Comparison of ENCODE assay signal across 26 mouse cellular contexts in genomic region chr9:47652203-47652602, GRCm38 (mm10).
DNase-seq lines count a peak whose midpoint lies in the region; ATAC-seq and TF ChIP-seq lines count a peak whose summit lies in the region.
"Had no signal": no experiment of that assay in that cellular context is flagged by ENCODE, and none has a peak within 500 bp of the region (broad histone marks: within the 10 kb centered on the region; RNA-seq: fewer than 3 reads in every experiment).

No protein-coding gene starts in this region.

- no peak for DNase-seq in forebrain, embryonic 14.5 days (ENCODE audit: low spot score)
- DNase-seq in layer of hippocampus, adult 2 months (ENCODE audit: low spot score in 2 of 2): peak in 1 of 2 experiments; percentile 41
- no peak for DNase-seq in layer of hippocampus, adult 9-10 months (ENCODE audit: low spot score)
- no peak for DNase-seq in adrenal gland, postnatal 36 days
- DNase-seq: adrenal gland, adult 8-10 months; adrenal gland, postnatal 25 days; cerebellum, adult 11-12 months; cerebellum, adult 8-10 months; cerebellum, postnatal 10 days; cerebellum, postnatal 36 days; embryo, embryonic 11 days; gastrocnemius, postnatal 10 days; gastrocnemius, postnatal 36 days had no signal

- no peak overlapping the region for H3K4me2 ChIP-seq in forebrain, embryonic 15.5 days (replicated peaks)
- H3K4me2 ChIP-seq in forebrain, embryonic 14.5 days (ENCODE audit: low read length): no peak overlapping the region
- H3K4me2 ChIP-seq: embryonic facial prominence, embryonic 13.5 days; forebrain, embryonic 12.5 days; heart, embryonic 11.5 days; hindbrain, embryonic 13.5 days had no signal

- H3K4me1 ChIP-seq in forebrain, embryonic 15.5 days: peaks cover 35% of the 10 kb centered on the region
- peaks cover 4% of the 10 kb centered on the region; the same call in 1 of the 2 replicates for H3K4me1 ChIP-seq in forebrain, embryonic 14.5 days (ENCODE audit: control insufficient read depth, insufficient read depth, low read length)
- H3K4me1 ChIP-seq in bone marrow macrophage, adult 2 months (ENCODE audit: control insufficient read depth, insufficient read depth, low read length): peaks cover 53% of the 10 kb centered on the region
- H3K4me1 ChIP-seq in small intestine, adult 2 months (ENCODE audit: control insufficient read depth, insufficient read depth, insufficient read length, low read length): no peaks in the 10 kb centered on the region

- no peaks in the 10 kb centered on the region for H3K27me3 ChIP-seq in forebrain, embryonic 15.5 days
- no peaks in the 10 kb centered on the region for H3K27me3 ChIP-seq in forebrain, embryonic 14.5 days (replicated peaks; ENCODE audit: control insufficient read depth, insufficient read depth, low read length)
- H3K27me3 ChIP-seq in small intestine, adult 2 months (ENCODE audit: control insufficient read depth, insufficient read depth, low read length): no peaks in the 10 kb centered on the region
- H3K27me3 ChIP-seq: embryonic facial prominence, embryonic 13.5 days; forebrain, embryonic 12.5 days; hindbrain, embryonic 13.5 days had no signal

- no peaks in the 10 kb centered on the region for H3K36me3 ChIP-seq in forebrain, embryonic 15.5 days
- no peaks in the 10 kb centered on the region for H3K36me3 ChIP-seq in forebrain, embryonic 14.5 days (ENCODE audit: control insufficient read depth, insufficient read depth, low read length)
- no peaks in the 10 kb centered on the region for H3K36me3 ChIP-seq in small intestine, adult 2 months (ENCODE audit: control insufficient read depth, insufficient read depth, low read length)
- H3K36me3 ChIP-seq: embryonic facial prominence, embryonic 10.5 days; embryonic facial prominence, embryonic 13.5 days; forebrain, embryonic 12.5 days; hindbrain, embryonic 10.5 days; hindbrain, embryonic 13.5 days had no signal

- H3K9me3 ChIP-seq in forebrain, embryonic 15.5 days: no peaks in the 10 kb centered on the region
- H3K9me3 ChIP-seq in forebrain, embryonic 14.5 days (replicated peaks; ENCODE audit: control insufficient read depth, low read length): no peaks in the 10 kb centered on the region
- H3K9me3 ChIP-seq: embryonic facial prominence, embryonic 10.5 days; embryonic facial prominence, embryonic 13.5 days; forebrain, embryonic 12.5 days; hindbrain, embryonic 10.5 days; hindbrain, embryonic 13.5 days had no signal

- TF ChIP-seq CTCF in layer of hippocampus, adult 2 months (conservative IDR thresholded peaks at IDR 0.05): no peak
- no peak for TF ChIP-seq CTCF in bone marrow macrophage, adult 2 months (IDR thresholded peaks at IDR 0.05; ENCODE audit: low read depth, low read length)
- no peak for TF ChIP-seq CTCF in small intestine, adult 2 months (IDR thresholded peaks at IDR 0.05; ENCODE audit: extremely low read depth, insufficient read length, insufficient replicate concordance, low read depth, low read length)

- H3K9ac ChIP-seq in forebrain, embryonic 15.5 days (replicated peaks): no peak overlapping the region
- H3K9ac ChIP-seq in forebrain, embryonic 14.5 days (ENCODE audit: low read length): no peak overlapping the region
- H3K9ac ChIP-seq: embryonic facial prominence, embryonic 13.5 days; forebrain, embryonic 12.5 days; forebrain, postnatal 0 days; hindbrain, embryonic 13.5 days had no signal

- no peak for TF ChIP-seq POLR2A in bone marrow macrophage, adult 2 months (IDR thresholded peaks at IDR 0.05; ENCODE audit: borderline replicate concordance, low read depth, low read length)
- no peak for TF ChIP-seq POLR2A in small intestine, adult 2 months (IDR thresholded peaks at IDR 0.05; ENCODE audit: low read depth, low read length)

- no peak for ATAC-seq in forebrain, embryonic 15.5 days (replicated peaks)
- no peak for ATAC-seq in forebrain, embryonic 14.5 days
- ATAC-seq: activated CD4-positive, CD25-positive, alpha-beta regulatory T cell, adult 4 months; hindbrain, embryonic 16.5 days had no signal

- peak overlapping the region; percentile 27 for H3K27ac ChIP-seq in forebrain, embryonic 15.5 days (replicated peaks)
- H3K27ac ChIP-seq in forebrain, embryonic 14.5 days (ENCODE audit: low read depth, low read length): no peak overlapping the region
- peak overlapping the region; percentile 37; the same call in 1 of the 2 replicates for H3K27ac ChIP-seq in layer of hippocampus, adult 2 months
- peak overlapping the region; percentile 82 for H3K27ac ChIP-seq in bone marrow macrophage, adult 2 months (ENCODE audit: insufficient read depth, low read depth, low read length)
- H3K27ac ChIP-seq in small intestine, adult 2 months (ENCODE audit: insufficient read depth, low read depth, low read length): peak overlapping the region; percentile 22; the same call in 1 of the 2 replicates
- H3K27ac ChIP-seq: embryonic facial prominence, embryonic 10.5 days; embryonic facial prominence, embryonic 13.5 days; forebrain, embryonic 12.5 days; hindbrain, embryonic 10.5 days; hindbrain, embryonic 13.5 days had no signal

- H3K4me3 ChIP-seq in forebrain, embryonic 15.5 days: no peak overlapping the region
- no peak overlapping the region for H3K4me3 ChIP-seq in forebrain, embryonic 14.5 days (ENCODE audit: low read depth, low read length)
- H3K4me3 ChIP-seq in layer of hippocampus, adult 2 months: no peak overlapping the region
- H3K4me3 ChIP-seq in bone marrow macrophage, adult 2 months (ENCODE audit: insufficient read depth, low read length): no peak overlapping the region
- no peak overlapping the region for H3K4me3 ChIP-seq in small intestine, adult 2 months (ENCODE audit: low read depth, low read length)
- H3K4me3 ChIP-seq: embryonic facial prominence, embryonic 10.5 days; embryonic facial prominence, embryonic 13.5 days; erythroblast, embryonic 14.5 days; forebrain, embryonic 12.5 days; hindbrain, embryonic 10.5 days; hindbrain, embryonic 13.5 days had no signal

- WGBS in forebrain, embryonic 15.5 days: 72% methylated on average over 5 of the region's 5 CpGs
- WGBS in forebrain, embryonic 14.5 days: 78% methylated on average over 5 of the region's 5 CpGs
- WGBS in small intestine, adult 2 months: 79% methylated on average over 5 of the region's 5 CpGs
